ENCODE assay signal across 19 mouse cellular contexts in genomic region chr4:59602704-59603103, GRCm38 (mm10). TPM values are rescaled to one million over a fixed set of nuclear protein-coding genes. Genes with fewer than 3 reads are reported as not detected.
DNase-seq lines count a peak whose midpoint lies in the region; ATAC-seq and TF ChIP-seq lines count a peak whose summit lies in the region.
"Had no signal": no experiment of that assay in that cellular context is flagged by ENCODE, and none has a peak within 500 bp of the region (broad histone marks: within the 10 kb centered on the region; RNA-seq: fewer than 3 reads in every experiment).

No protein-coding gene starts in this region.

- no peaks in the 10 kb centered on the region for H3K27me3 ChIP-seq in heart, embryonic 12.5 days (replicated peaks)
- H3K27me3 ChIP-seq: neural tube, embryonic 13.5 days had no signal

- H3K9ac ChIP-seq in heart, embryonic 12.5 days: no peak overlapping the region
- H3K9ac ChIP-seq: neural tube, embryonic 13.5 days had no signal

- TF ChIP-seq CTCF in left cerebral cortex, adult 2 months (IDR thresholded peaks at IDR 0.05): peak; percentile 28

- no peaks in the 10 kb centered on the region for H3K9me3 ChIP-seq in heart, embryonic 12.5 days (replicated peaks)
- H3K9me3 ChIP-seq: neural tube, embryonic 13.5 days had no signal

- intact Hi-C loops in left cerebral cortex, adult 2 months (cut with DNase I): no loop called here
- intact Hi-C loops in left cerebral cortex, postnatal 14 days (cut with DNase I): no loop called here
- intact Hi-C loops in left cerebral cortex, postnatal 25 days (cut with DNase I): no loop called here

- peaks cover 11% of the 10 kb centered on the region for H3K36me3 ChIP-seq in heart, embryonic 12.5 days

- no peak overlapping the region for H3K4me2 ChIP-seq in heart, embryonic 12.5 days
- H3K4me2 ChIP-seq: heart, embryonic 11.5 days; neural tube, embryonic 13.5 days had no signal

- DNase-seq in heart, adult 11 months: peak; percentile 29
- no peak for DNase-seq in left cerebral cortex, adult 2 months (ENCODE audit: extremely low spot score in 1 of 2, low spot score in 2 of 2)
- DNase-seq in left cerebral cortex, postnatal 14 days (ENCODE audit: low spot score in 2 of 2): no peak
- peak; percentile 20 for DNase-seq in 3T3-L1 (ENCODE audit: low read depth, low spot score)
- DNase-seq in R1 (ENCODE audit: low read depth, low spot score): peak; percentile 33
- DNase-seq in left cerebral cortex, postnatal 25 days (ENCODE audit: low spot score in 2 of 2): no peak
- DNase-seq: adrenal gland, adult 2 months; cerebellum, postnatal 10 days; gastrocnemius, postnatal 10 days; heart, postnatal 36 days; kidney, adult 9 months; lung, postnatal 14 days; right cerebral cortex, postnatal 14 days; thymus, postnatal 25 days had no signal

- H3K4me1 ChIP-seq in heart, embryonic 12.5 days (replicated peaks): no peaks in the 10 kb centered on the region
- H3K4me1 ChIP-seq: neural tube, embryonic 13.5 days had no signal

- no peak overlapping the region for H3K4me3 ChIP-seq in heart, embryonic 12.5 days
- H3K4me3 ChIP-seq in left cerebral cortex, adult 2 months: no peak overlapping the region
- H3K4me3 ChIP-seq: neural tube, embryonic 13.5 days had no signal

- 91% methylated on average over 4 of the region's 4 CpGs for WGBS in heart, embryonic 12.5 days

- H3K27ac ChIP-seq in heart, embryonic 12.5 days (ENCODE audit: poor library complexity, severe bottlenecking): no peak overlapping the region
- H3K27ac ChIP-seq in left cerebral cortex, adult 2 months: no peak overlapping the region
- H3K27ac ChIP-seq: neural tube, embryonic 13.5 days had no signal

- ATAC-seq in heart, embryonic 12.5 days (ENCODE audit: insufficient number of reproducible peaks, low FRiP score): no peak
- no peak for ATAC-seq in activated CD4-positive, CD25-positive, alpha-beta regulatory T cell, adult 4 months
- ATAC-seq: hindbrain, embryonic 16.5 days had no signal

RNA-seq across cellular contexts. Expression of gene Hsdl2, which starts 21.3 kb away (rescaled TPM):
- 37.7 and 40.1 TPM in 2 replicates for polyA plus RNA-seq in heart, embryonic 12.5 days (2016; fragmentation: Nextera tagmentation; extraction: Ambion mirVana)
- 10 to 100 TPM; 25.0 to 27.3 TPM for total RNA-seq in left cerebral cortex, adult 2 months (2021)
- total RNA-seq in left cerebral cortex, postnatal 14 days (2021): 10 to 100 TPM; 22.8 to 24.6 TPM
- 10 to 100 TPM; 24.9 to 25.8 TPM for total RNA-seq in left cerebral cortex, postnatal 25 days (2021)
- polyA plus RNA-seq in activated CD4-positive, CD25-positive, alpha-beta regulatory T cell, adult 4 months (2017; shearing (Covaris generic)): 10 to 100 TPM; 32.6 to 42.3 TPM

RNA-seq across cellular contexts. Expression of gene E130308A19Rik, which starts 23.3 kb away (rescaled TPM):
- polyA plus RNA-seq in heart, embryonic 12.5 days (2016; fragmentation: Nextera tagmentation; extraction: Ambion mirVana): 30.1 and 30.2 TPM in 2 replicates
- total RNA-seq in left cerebral cortex, adult 2 months (2021): 10 to 100 TPM; 12.1 to 13.1 TPM
- 1 to 10 TPM; 9.6 to 9.9 TPM for total RNA-seq in left cerebral cortex, postnatal 14 days (2021)
- 10 to 100 TPM; 10.9 to 13.1 TPM for total RNA-seq in left cerebral cortex, postnatal 25 days (2021)
- 1 to 10 TPM; 7.6 to 9.1 TPM for polyA plus RNA-seq in activated CD4-positive, CD25-positive, alpha-beta regulatory T cell, adult 4 months (2017; shearing (Covaris generic))

RNA-seq across cellular contexts. Expression of gene Ptbp3, which starts 53.5 kb away (rescaled TPM):
- 45.3 and 46.4 TPM in 2 replicates for polyA plus RNA-seq in heart, embryonic 12.5 days (2016; fragmentation: Nextera tagmentation; extraction: Ambion mirVana)
- total RNA-seq in left cerebral cortex, adult 2 months (2021): 10 to 100 TPM; 27.6 to 29.3 TPM
- total RNA-seq in left cerebral cortex, postnatal 14 days (2021): 10 to 100 TPM; 24.9 to 29.7 TPM
- total RNA-seq in left cerebral cortex, postnatal 25 days (2021): 10 to 100 TPM; 28.1 to 32.0 TPM
- polyA plus RNA-seq in activated CD4-positive, CD25-positive, alpha-beta regulatory T cell, adult 4 months (2017; shearing (Covaris generic)): 100 to 1,000 TPM in 1 of 2 experiments, 10 to 100 TPM in 1; 93.8 to 108 TPM

Comparison
In these comparisons a context has a peak if more than half of its experiments do, and no peak if none do; other contexts are left out.
1. DNase-seq: peak in heart, adult 11 months (single experiment), 3T3-L1 (single experiment) and R1 (single experiment); none in left cerebral cortex, adult 2 months (0 of 2), left cerebral cortex, postnatal 14 days (0 of 2) and left cerebral cortex, postnatal 25 days (0 of 2).